Mouse (Mus musculus) layer of hippocampus, adult 6 months (tissue): Measurements from ENCODE around the gene Olfr165. TPM values are rescaled to one million over a fixed set of nuclear protein-coding genes. Genes with fewer than 3 reads are reported as not detected.

ENCODE experiments used
- long read RNA-seq, 2 experiments: library from polyadenylated mRNA; unstranded; transcript quantifications; one replicate each; pipeline ENCODE4 v2.0.0; 2019 to 2020
- polyA plus RNA-seq: library from polyadenylated mRNA; unstranded; fragments of <200 nt; fragmentation: Nextera tagmentation; gene quantifications from 2 replicates; pipeline ENCODE4 v1.2.3, GENCODE M21; 2021

Gene Olfr165
- not detected in 2 replicates for polyA plus RNA-seq
- long read RNA-seq, experiment 1, result 0 reads
- long read RNA-seq, experiment 2, result 0 reads

GRCm38 (mm10) chr16:19423034-19423433 is at the start of gene Olfr165:
TSS of gene Olfr165 (minus strand) at chr16:19423134.

Other genes with a start within 250 kb of the Olfr165 start
- gene Olfr164, start 109.1 kb downstream of the Olfr165 start, polyA plus RNA-seq, result not detected in 2 replicates
- not detected in 2 replicates for gene Olfr166, start 60.6 kb upstream of the Olfr165 start, polyA plus RNA-seq
- not detected in 2 replicates for gene Olfr167, start 99.1 kb upstream of the Olfr165 start, polyA plus RNA-seq
- not detected in 2 replicates for gene Olfr168, start 112.4 kb upstream of the Olfr165 start, polyA plus RNA-seq
- gene Olfr169, start 148.7 kb upstream of the Olfr165 start, polyA plus RNA-seq, result not detected in 2 replicates
- not detected in 2 replicates for gene Olfr170, start 188.7 kb upstream of the Olfr165 start, polyA plus RNA-seq
- gene Olfr171, start 206.8 kb upstream of the Olfr165 start, polyA plus RNA-seq, result not detected in 2 replicates